Mouse (Mus musculus) stomach, postnatal 0 days (tissue): ENCODE measurements around the gene Mettl9.
A peak's percentile ranks its signal among the peaks of the same experiment; 100 is the strongest.

Experiments used
- CTCF ChIP-seq: IDR thresholded peaks from 2 replicates; pipeline ENCODE4 v1.5.1; 2016; ENCODE audit warnings: antibody characterized with exemption, low read depth, mild to moderate bottlenecking, moderate library complexity
- EP300 ChIP-seq: optimal IDR thresholded peaks from 2 replicates; pipeline ENCODE3; 2016; ENCODE audit warnings: antibody characterized with exemption

DNA sequence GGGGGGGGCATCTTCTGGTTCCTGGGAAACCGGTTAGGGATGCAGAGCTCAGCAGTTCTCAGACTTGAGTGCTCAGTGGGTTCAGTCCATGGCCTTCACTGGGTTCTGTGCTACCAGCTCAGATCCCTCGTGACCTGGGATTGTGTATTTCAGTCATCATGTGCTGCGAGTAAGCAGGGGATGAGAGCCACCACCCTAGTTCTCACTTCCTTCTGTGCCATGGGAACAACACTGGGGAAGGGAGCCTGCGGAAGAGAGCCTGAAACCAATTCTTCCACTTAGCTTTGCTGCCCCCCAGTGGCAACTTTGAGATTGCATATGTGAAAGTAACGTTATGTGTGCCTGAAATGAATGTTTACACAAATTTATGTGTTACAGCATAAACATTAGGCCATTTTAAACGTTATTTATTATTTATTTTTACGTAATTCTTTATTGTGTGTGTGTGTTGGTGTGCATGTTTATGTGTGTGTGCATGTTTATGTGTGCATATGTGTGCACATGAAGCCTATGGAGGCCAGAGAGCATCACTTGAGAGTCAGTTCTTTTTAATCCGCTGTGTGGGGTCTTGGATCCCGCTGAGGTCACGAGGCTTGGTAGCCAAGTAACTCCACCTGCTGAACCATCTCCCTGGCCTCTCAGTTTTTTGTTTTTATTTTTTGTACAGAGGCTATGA lies 86.0 kb downstream of the Mettl9 start:
- peak; percentile 96 for TF ChIP-seq CTCF
- no peak for TF ChIP-seq EP300
